Mouse (Mus musculus): ENCODE data around the gene Trim21.

GRCm38 (mm10) chr7:102597378-102598031, 32.2 kb upstream of the Trim21 start, which contains the start of gene Olfr552:
- no peak for TF ChIP-seq CTCF (IDR thresholded peaks at IDR 0.05; ENCODE audit: low read depth, low read length)
- no peak for TF ChIP-seq POLR2A (IDR thresholded peaks at IDR 0.05; ENCODE audit: insufficient read depth, low read length)
